In the genomic region with DNA sequence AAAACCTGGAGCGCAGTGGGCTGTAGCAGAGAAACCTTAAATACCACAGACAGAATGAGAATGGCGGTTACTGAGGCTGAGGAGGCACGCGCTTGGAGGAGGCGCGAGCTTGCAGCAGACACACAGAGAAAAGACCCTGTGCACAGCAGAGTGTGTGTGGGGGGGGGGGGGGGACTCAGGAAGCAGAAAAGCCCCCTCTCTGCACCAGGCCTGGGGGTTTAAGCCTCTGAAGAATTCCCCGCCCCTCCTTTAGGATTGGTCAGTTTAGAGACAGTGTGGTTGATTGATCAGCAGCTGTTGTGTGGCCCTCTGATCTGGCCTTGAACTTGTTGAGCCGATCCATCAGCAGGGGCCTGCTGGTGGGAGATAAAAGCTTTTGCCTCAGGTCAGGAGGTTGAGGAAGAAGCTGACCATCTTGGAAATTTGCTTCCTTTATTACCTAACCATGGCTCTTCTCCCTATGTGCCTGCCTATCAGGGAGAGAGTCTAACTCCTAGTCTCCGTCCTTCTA, we compare ENCODE assay signal across 15 mouse cellular contexts.
DNase-seq lines count a peak whose midpoint lies in the region; ATAC-seq and TF ChIP-seq lines count a peak whose summit lies in the region.
"Had no signal": no experiment of that assay in that cellular context is flagged by ENCODE, and none has a peak within 500 bp of the region (broad histone marks: within the 10 kb centered on the region; RNA-seq: fewer than 3 reads in every experiment).

No protein-coding gene starts in this region.

- H3K4me1 ChIP-seq in heart, embryonic 12.5 days (replicated peaks) = peaks cover 15% of the 10 kb centered on the region; the same call in 1 of the 2 replicates
- H3K4me1 ChIP-seq in hindbrain, embryonic 12.5 days = peaks cover 23% of the 10 kb centered on the region
- H3K4me1 ChIP-seq: liver, embryonic 12.5 days had no signal

- no peak overlapping the region for H3K4me3 ChIP-seq in heart, embryonic 12.5 days
- H3K4me3 ChIP-seq in hindbrain, embryonic 12.5 days = no peak overlapping the region
- H3K4me3 ChIP-seq: liver, embryonic 12.5 days had no signal

- TF ChIP-seq CTCF in brain, embryonic 14.5 days (IDR thresholded peaks at IDR 0.05; ENCODE audit: borderline replicate concordance, extremely low read depth, insufficient read depth, insufficient read length) = no peak

- WGBS in heart, embryonic 12.5 days = 32% methylated on average over 9 of the region's 9 CpGs
- 14% methylated on average over 9 of the region's 9 CpGs for WGBS in hindbrain, embryonic 12.5 days

- no peak overlapping the region for H3K27ac ChIP-seq in heart, embryonic 12.5 days (ENCODE audit: poor library complexity, severe bottlenecking)
- H3K27ac ChIP-seq in hindbrain, embryonic 12.5 days = no peak overlapping the region
- H3K27ac ChIP-seq: liver, embryonic 12.5 days had no signal

- no peaks in the 10 kb centered on the region for H3K36me3 ChIP-seq in heart, embryonic 12.5 days
- no peaks in the 10 kb centered on the region for H3K36me3 ChIP-seq in hindbrain, embryonic 12.5 days
- H3K36me3 ChIP-seq: liver, embryonic 12.5 days had no signal

- H3K9ac ChIP-seq in heart, embryonic 12.5 days = no peak overlapping the region
- 0 out of 2 replicates have a peak overlapping the region, but pooled peaks have one; percentile 13 for H3K9ac ChIP-seq in hindbrain, embryonic 12.5 days
- H3K9ac ChIP-seq: liver, embryonic 12.5 days had no signal

- H3K9me3 ChIP-seq in heart, embryonic 12.5 days (replicated peaks) = no peaks in the 10 kb centered on the region
- H3K9me3 ChIP-seq in hindbrain, embryonic 12.5 days (replicated peaks) = no peaks in the 10 kb centered on the region
- H3K9me3 ChIP-seq: liver, embryonic 12.5 days had no signal

- no peak for DNase-seq in heart, postnatal 25 days (ENCODE audit: low spot score)
- peak; percentile 31 for DNase-seq in brain, embryonic 14.5 days (ENCODE audit: low read depth)
- DNase-seq in neural tube, embryonic 10.5 days (ENCODE audit: extremely low spot score, low spot score) = peak; percentile 22
- no peak for DNase-seq in cerebellum, postnatal 10 days
- no peak for DNase-seq in layer of hippocampus, adult 8-10 months (ENCODE audit: low spot score in 2 of 2)
- DNase-seq: adrenal gland, adult 8-10 months; B cell, adult 2 months; gastrocnemius, postnatal 14 days; thymus, postnatal 4 days had no signal

- TF ChIP-seq POLR2A in brain, embryonic 14.5 days (IDR thresholded peaks at IDR 0.05; ENCODE audit: borderline replicate concordance, extremely low read depth, insufficient read depth, insufficient read length, poor library complexity, severe bottlenecking) = no peak

- intact Hi-C loops in heart, postnatal 25 days (cut with DNase I) = no loop called here

- no peak for ATAC-seq in heart, embryonic 12.5 days (ENCODE audit: insufficient number of reproducible peaks, low FRiP score)
- no peak for ATAC-seq in hindbrain, embryonic 12.5 days (ENCODE audit: low FRiP score)
- ATAC-seq in activated CD4-positive, CD25-positive, alpha-beta regulatory T cell, adult 4 months = no peak
- ATAC-seq: intestine, postnatal 0 days; lung, postnatal 0 days had no signal

- peak overlapping the region; percentile 21; the same call in 1 of the 2 replicates for H3K4me2 ChIP-seq in heart, embryonic 12.5 days
- no peak overlapping the region for H3K4me2 ChIP-seq in hindbrain, embryonic 12.5 days (replicated peaks)
- H3K4me2 ChIP-seq: liver, embryonic 12.5 days had no signal

- H3K27me3 ChIP-seq in heart, embryonic 12.5 days (replicated peaks) = no peaks in the 10 kb centered on the region
- H3K27me3 ChIP-seq in hindbrain, embryonic 12.5 days = peaks cover 15% of the 10 kb centered on the region; the same call in 1 of the 2 replicates

Comparison
In these comparisons a context has a peak if more than half of its experiments do, and no peak if none do; other contexts are left out.
1. DNase-seq: peak in brain, embryonic 14.5 days (single experiment) and neural tube, embryonic 10.5 days (single experiment); none in heart, postnatal 25 days (single experiment), cerebellum, postnatal 10 days (0 of 2) and layer of hippocampus, adult 8-10 months (0 of 2).